Mouse (Mus musculus) cerebellum, postnatal 14 days (tissue): ENCODE measurements around the gene Tmem35b.
A peak's percentile ranks its signal among the peaks of the same experiment; 100 is the strongest.
"Not testable (repeated sequence)": the region's sequence is repeated elsewhere in the genome, so short reads cannot be mapped to it uniquely, and the experiment has no call there.

Experiments used
- DNase-seq, 2 experiments: peaks; one replicate each; pipeline ENCODE4 v3.0.0; 2021; ENCODE audit warnings: mixed read lengths in 2 of 2

Tmem35b gene

GRCm38 (mm10) chr4:127123391-127123790 lies at the start of gene Tmem35b:
TSS of gene Tmem35b (plus strand) at chr4:127123691.
- DNase-seq, result no peak

- no peak for DNase-seq
Observed at GRCm38 (mm10) chr4:127074915-127075314, 48.6 kb upstream of the Tmem35b start.

GRCm38 (mm10) chr4:127076875-127077548 lies 46.5 kb upstream of the Tmem35b start, which contains the start of gene Zmym6:
TSS of gene Zmym6 (plus strand) at chr4:127077383.
- peak; percentile 97 to 99 for DNase-seq

- no peak for DNase-seq
Observed at GRCm38 (mm10) chr4:127080806-127081205, 42.7 kb upstream of the Tmem35b start.

DNA sequence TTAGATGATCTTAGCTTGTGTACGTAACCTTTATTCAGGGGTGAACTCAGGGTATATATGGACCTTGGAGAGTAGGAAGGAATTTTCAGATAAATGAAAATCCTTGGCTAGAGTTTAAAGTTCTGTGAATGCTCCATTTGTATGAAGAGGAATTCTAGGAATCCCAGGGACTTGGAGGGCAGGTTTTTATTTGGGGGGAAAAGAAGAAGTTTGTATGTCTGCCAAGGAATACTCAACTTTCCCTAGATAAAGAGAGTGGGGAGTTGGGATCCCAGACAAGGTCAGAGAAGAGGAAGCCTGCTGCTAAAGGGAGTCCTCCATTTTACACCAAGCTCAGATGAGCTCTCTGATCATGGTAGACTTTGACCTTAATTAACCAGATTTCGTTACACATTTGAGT lies 40.4 kb upstream of the Tmem35b start:
- DNase-seq, result no peak

DNA sequence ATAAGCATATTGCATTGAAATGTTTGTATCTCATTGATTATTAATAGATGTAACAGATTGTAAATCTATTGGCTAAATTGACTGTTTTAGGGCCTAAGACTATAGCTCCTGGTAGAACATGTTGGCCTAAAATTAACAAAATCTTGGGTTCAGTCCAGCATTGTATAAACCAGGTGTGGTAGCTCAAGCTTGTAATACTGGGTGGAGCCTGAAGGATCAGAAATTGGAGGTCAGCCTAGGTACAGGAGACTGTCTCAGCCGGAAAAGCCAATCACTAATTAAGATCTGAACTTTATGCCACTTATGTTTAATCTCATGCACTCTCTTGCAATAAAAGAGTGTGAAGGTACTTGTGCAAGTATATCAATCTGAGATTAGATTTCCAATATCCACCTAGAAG lies 37.7 kb upstream of the Tmem35b start:
- DNase-seq, result no peak

- no peak for DNase-seq
Observed at GRCm38 (mm10) chr4:127091188-127091587, 32.3 kb upstream of the Tmem35b start.

DNA sequence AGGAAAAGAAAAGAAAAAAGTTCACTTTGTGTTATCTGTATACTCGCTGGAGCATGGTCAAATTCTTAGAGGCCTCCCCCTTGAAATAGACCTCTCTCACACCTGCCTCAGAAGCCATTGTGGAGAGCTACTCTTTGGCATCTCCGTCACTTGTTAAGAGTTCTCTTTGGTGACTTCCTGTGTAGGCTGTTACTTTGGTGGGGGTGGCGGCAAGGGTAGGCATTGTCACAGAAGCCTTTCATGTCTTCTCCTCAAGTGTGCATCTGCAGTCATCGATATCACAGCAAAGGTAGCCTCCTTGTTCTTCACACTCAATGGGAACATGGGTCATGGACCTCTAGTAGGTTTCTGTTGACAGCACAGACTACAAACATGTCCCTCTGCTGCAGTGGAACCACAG lies 28.4 kb upstream of the Tmem35b start:
- DNase-seq, result no peak

DNA sequence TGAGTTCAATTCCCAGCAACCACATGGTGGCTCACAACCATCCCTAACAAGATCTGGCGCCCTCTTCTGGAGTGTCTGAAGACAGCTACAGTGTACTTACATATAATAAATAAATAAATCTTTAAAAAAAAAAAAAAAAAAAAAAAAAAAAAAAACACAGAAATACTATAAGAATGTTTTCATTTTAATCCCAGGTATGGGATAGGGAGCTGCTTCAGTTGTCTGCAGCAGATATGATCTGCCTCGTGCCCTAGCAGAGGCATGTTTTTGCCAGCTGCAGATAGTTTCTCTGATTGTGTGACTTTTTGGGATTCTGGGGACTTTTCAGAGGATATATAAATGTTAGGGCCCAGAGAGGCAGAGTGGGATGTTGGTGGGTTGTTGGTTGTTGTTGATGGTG lies 23.9 kb upstream of the Tmem35b start:
- not testable (repeated sequence) for DNase-seq

DNA sequence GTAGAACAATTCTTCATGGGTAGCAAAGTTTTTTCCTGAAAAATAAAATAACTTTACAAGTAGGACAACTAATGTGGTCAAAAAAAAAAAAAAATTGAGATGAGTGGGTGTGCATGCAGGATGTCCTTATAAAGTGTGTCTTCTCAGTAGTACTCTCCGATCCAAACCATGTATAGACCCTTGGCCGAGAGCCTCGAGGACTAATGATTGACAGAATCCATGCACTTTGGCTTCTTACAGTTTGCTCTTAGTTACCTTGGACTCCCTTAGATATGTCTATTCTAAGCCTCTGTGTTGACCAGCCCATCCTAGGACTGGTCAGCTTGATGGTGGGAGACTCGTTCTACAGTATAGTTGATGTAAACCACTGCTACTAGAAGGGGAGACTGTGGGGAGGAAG lies 15.9 kb upstream of the Tmem35b start:
- DNase-seq, result no peak

GRCm38 (mm10) chr4:127110570-127110969 lies 12.9 kb upstream of the Tmem35b start:
- no peak for DNase-seq

DNA sequence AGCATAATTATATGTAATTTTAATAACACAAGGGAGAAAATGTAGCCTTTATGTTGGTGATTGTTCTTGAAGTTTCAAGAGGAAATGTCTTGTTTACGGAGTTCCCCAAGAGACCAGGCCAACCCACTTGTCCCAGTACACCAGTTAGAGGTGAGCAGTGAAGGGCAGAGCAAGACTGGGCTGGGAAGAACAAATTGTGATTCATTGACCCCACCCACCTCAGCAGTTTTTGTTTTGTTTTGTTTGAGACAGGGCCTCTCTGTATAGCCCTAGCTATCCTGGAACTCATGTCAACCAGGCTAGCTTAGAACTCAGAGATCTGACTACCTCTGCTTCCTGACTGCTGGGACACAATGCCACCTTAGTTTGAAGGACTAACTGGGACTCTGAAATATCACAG lies 840 bp downstream of the Tmem35b start:
- DNase-seq, result no peak

GRCm38 (mm10) chr4:127125834-127126463 lies 2.5 kb downstream of the Tmem35b start:
- peak; percentile 79 to 83 for DNase-seq

DNA sequence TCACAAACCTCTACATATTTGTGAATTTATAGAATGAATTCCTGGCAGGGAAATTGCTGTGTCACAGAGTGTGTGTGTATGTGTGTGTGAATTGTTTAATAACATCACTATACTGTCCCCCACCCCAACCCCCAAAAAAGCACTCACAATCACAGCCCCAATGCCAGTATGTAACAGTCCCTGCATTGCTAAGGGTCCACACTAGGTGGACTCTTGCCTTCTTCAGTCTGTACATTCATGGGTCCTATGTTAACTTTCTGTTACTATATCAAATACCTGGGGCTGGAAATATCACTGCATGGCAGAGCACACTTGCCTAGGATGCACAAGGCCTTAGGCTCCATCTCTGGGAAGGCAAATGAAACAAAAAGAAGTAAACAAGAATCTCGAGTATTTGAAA lies 11.2 kb downstream of the Tmem35b start:
- DNase-seq, result no peak

- no peak for DNase-seq
Observed at GRCm38 (mm10) chr4:127137591-127137990, 14.1 kb downstream of the Tmem35b start.

DNA sequence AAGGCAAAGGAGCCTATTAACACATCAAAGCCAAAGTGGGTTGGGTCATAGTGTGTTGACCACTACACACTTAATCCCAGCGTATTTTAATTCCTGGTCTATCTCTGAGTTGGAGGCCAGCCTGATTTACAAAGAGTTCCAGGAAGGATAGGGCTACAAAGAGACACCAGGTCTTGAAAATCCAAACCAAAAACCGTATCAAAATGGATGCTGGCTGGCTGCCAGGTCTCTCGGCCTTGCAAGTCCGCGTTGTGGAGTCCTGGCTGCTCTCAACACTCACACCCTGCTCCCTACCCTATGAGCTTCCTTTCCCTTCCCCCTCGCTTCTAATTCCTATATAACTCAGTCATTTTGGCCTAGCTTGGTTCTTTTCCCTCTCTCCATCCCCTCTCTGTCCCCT lies 15.0 kb downstream of the Tmem35b start:
- peak; percentile 48 to 76 for DNase-seq

GRCm38 (mm10) chr4:127150031-127150430 lies 26.5 kb downstream of the Tmem35b start:
- DNase-seq, result no peak

GRCm38 (mm10) chr4:127153345-127153744 lies 29.9 kb downstream of the Tmem35b start:
- DNase-seq, result no peak

- DNase-seq, result no peak
Observed at GRCm38 (mm10) chr4:127155757-127156156, 32.3 kb downstream of the Tmem35b start.

GRCm38 (mm10) chr4:127157746-127158145 lies 34.3 kb downstream of the Tmem35b start:
- DNase-seq, result no peak

DNA sequence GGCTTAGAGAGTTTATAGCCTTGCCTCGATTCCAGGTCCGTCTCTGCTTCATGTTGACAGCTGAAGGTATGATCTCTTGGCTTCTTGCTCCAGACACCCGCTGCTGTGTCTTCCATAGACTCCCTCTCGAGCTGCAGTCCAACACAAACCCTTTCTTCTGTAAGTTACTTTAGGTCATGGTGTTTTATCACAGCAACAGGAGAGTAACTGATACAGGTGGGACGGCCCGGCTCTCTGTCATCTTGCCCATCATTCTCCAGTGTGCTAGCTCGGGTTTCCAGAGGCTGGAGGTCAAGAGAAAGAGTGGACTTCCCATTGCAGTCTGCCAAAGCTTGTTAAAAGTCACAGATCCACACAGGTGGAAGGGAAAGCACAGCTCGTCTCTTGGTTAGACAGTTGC lies 40.4 kb downstream of the Tmem35b start:
- DNase-seq, result no peak

- DNase-seq, result no peak
Observed at GRCm38 (mm10) chr4:127167096-127167495, 43.6 kb downstream of the Tmem35b start.

GRCm38 (mm10) chr4:127167731-127168130 lies 44.2 kb downstream of the Tmem35b start:
- peak; percentile 28 to 45 for DNase-seq

- peak; percentile 86 to 90 for DNase-seq
Observed at GRCm38 (mm10) chr4:127168211-127168913, 44.9 kb downstream of the Tmem35b start.
